Mouse (Mus musculus) CH12.LX (cell line): ENCODE measurements at regions not wholly inside any gene's neighbourhood (a gene's known extent, or its start where the extent isn't known, plus 50 kb on each side); places are given as distances from the start of the nearest gene placed in this dataset.

Experiments used
- CTCF ChIP-seq, 2 experiments: IDR thresholded peaks in 1 of 2; conservative IDR thresholded peaks in 1 of 2; 2 replicates each; pipeline ENCODE4 v1.5.1; 2011 to 2012; ENCODE audit warnings: low read depth in 2 of 2, low read length in 2 of 2, improper control_type of control experiment in 1 of 2, inconsistent platforms in 1 of 2, mild to moderate bottlenecking in 1 of 2, moderate library complexity in 1 of 2
- E2F4 ChIP-seq: IDR thresholded peaks from 2 replicates; pipeline ENCODE4 v1.6.1; 2011; ENCODE audit warnings: low read depth, low read length, improper control_type of control experiment; ENCODE audit not compliant: insufficient replicate concordance
- GABPA ChIP-seq: IDR thresholded peaks from 2 replicates; pipeline ENCODE4 v1.6.1; 2012; ENCODE audit warnings: low read depth, low read length, improper control_type of control experiment, inconsistent platforms; ENCODE audit not compliant: insufficient replicate concordance
- JUN ChIP-seq: IDR thresholded peaks from 2 replicates; pipeline ENCODE4 v1.6.1; 2011; ENCODE audit warnings: low read depth, mild to moderate bottlenecking, low read length, improper control_type of control experiment, moderate library complexity; ENCODE audit not compliant: insufficient read depth
- RAD21 ChIP-seq: IDR thresholded peaks from 2 replicates; pipeline ENCODE4 v1.6.1; 2011; ENCODE audit warnings: low read depth, mild to moderate bottlenecking, low read length, improper control_type of control experiment, moderate library complexity
- ZNF384 ChIP-seq: IDR thresholded peaks from 2 replicates; pipeline ENCODE4 v1.6.1; 2012; ENCODE audit warnings: low read depth, low read length, improper control_type of control experiment, inconsistent platforms

- TF ChIP-seq GABPA (no peak), RAD21 (no peak), E2F4 (no peak), CTCF (conservative IDR thresholded peaks at IDR 0.05 in 1 of 2, IDR thresholded peaks at IDR 0.05 in 1 of 2; ENCODE audit: low read depth in 2 of 2, low read length in 2 of 2) (no peak), JUN (no peak), ZNF384 (no peak)
Measured at GRCm38 (mm10) chr13:38756629-38757227, 97.9 kb upstream of the Eef1e1 start.
